Mouse (Mus musculus): Measurements from ENCODE around the gene Scaf11. TPM values are rescaled to one million over a fixed set of nuclear protein-coding genes. Genes with fewer than 3 reads are reported as not detected.

Scaf11 gene
- total RNA-seq, 2 experiments from 2014 or later, result 41.5 to 42.5 TPM

- peak; percentile 30 to 40 for DNase-seq (ENCODE audit: low spot score in 2 of 2)
- intact Hi-C loops (cut with DNase I), result no loop called here
Observed at GRCm38 (mm10) chr15:96408717-96409121, 51.9 kb downstream of the Scaf11 start.

- intact Hi-C loops (cut with DNase I), result no loop called here
- DNase-seq (ENCODE audit: low spot score in 2 of 2), result no peak
Observed at GRCm38 (mm10) chr15:96407151-96407550, 53.5 kb downstream of the Scaf11 start.

DNA sequence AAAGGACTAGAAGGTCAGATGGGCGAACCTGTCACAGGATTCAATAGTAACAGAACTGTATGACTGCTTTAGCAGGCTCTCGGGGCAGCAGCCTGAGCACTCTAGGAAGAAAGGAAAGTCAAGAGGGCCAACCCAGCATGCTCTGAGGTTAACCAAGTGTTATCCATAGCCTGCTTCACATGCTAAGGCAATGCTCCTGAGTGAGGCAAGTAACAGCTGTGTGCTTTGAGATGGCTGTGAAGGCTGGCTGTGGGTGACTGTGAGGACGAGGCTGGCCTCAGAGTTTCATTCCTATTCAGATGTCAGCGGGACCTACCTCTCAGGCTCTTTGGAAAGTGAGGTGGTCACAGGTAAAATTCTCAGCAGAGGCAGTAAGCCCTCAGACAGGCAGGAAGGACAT is 54.4 kb downstream of the Scaf11 start:
- no peak for DNase-seq (ENCODE audit: low spot score in 2 of 2)
- intact Hi-C loops (cut with DNase I), result no loop called here

- intact Hi-C loops (cut with DNase I), result no loop called here
- peak; percentile 34 to 37 for DNase-seq (ENCODE audit: low spot score in 2 of 2)
Observed at GRCm38 (mm10) chr15:96405548-96405947, 55.1 kb downstream of the Scaf11 start.

DNA sequence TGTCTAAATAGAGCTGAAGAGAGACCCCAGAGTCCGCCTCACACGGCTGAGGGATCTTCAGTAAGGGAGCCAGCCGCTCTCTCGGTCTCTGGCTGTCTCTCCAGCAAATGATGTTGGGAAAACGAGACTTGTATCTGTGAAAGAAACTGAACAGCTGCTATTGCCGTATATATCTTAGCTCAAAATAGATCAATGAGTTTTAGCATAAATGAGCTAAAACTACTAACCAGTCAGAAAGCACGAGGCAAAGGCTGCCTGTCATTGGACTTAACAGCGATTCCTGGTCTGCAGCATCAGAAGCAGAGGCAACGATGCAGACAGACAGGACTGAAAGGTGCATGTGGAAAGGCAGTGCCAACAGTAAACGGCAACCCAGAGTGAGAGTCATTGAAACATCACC is 62.3 kb downstream of the Scaf11 start:
- intact Hi-C loops (cut with DNase I), result no loop called here
- DNase-seq (ENCODE audit: low spot score in 2 of 2), result peak; percentile 20 to 47

DNA sequence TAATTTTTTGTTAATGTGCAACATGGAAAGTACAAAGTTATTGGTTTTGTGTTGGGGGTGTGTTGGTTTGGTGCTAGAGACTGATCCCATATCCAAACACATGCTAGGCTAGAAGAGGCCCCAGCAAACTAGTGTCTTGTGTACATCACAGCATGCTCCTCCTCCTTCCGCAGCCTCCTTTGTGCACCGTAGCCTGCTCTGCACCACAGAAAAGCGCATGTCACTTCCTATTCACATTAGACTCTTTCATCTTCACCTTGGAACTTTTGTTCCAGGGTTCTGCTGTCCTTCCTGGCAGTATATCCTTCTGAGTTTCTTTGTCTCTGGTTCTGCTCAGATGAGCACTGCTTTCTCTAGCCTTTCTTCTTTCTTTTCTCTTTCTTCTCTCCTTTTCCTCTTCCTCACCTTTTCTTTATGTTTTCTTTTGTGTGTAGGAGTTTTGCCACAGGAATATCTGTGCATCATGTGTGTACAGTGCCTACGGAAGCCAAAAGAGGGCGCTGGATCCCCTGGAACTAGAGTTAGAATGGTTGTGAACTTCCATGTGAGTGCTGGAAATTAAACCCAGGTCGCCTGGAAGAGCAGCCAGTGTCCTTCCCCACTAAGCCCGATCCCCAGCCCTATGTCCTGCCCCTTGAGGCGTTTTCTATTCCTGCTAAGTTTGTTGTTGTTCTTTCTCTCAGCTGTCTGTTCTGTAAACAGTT is 63.9 kb downstream of the Scaf11 start:
- intact Hi-C loops (cut with DNase I), result no loop called here
- no peak for DNase-seq (ENCODE audit: low spot score in 2 of 2)

DNA sequence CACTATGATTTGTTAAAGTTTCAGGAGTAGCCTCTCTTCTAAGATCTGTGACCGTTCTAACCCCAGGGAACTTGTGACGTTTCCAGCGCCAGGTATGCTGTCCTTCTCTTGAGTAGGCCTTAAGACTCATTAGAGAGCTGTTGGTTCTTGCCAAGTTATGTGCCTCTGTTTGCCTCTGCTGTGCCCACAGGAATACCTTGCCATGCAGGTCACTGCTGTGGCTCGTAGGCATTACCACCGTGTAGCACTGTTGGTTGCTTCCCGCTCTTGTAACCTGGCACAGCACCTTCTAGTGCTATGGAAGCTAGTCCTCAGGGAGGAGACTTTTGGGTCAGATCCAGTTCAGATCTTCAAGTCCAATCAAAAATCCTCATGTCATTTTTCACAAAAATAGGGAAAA is 65.6 kb downstream of the Scaf11 start:
- no peak for DNase-seq (ENCODE audit: low spot score in 2 of 2)
- intact Hi-C loops (cut with DNase I), result no loop called here

DNA sequence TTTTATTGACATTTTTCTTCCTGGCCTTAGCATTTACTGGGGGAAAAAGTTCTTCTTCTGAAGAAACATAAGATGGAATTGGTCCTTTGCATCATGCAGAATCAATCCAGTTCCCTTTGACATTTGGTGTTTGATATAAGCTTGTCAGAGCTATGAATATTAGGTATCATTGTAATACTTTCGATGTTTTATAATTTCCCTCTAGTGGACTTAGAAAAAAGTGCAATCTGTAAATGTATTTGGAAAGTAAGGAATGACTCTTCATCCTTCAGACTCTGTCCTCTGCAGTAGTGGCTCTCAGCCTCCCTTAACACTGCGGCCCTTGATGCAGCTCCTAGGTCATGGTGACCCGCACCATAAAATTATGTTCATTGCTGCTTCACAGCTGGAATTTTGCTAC is 67.8 kb downstream of the Scaf11 start:
- intact Hi-C loops (cut with DNase I), result no loop called here
- no peak for DNase-seq (ENCODE audit: low spot score in 2 of 2)

- DNase-seq (ENCODE audit: low spot score in 2 of 2), result no peak
- intact Hi-C loops (cut with DNase I), result no loop called here
Observed at GRCm38 (mm10) chr15:96388565-96388964, 72.1 kb downstream of the Scaf11 start.

GRCm38 (mm10) chr15:96382223-96382622 is 78.4 kb downstream of the Scaf11 start:
- intact Hi-C loops (cut with DNase I), result no loop called here
- DNase-seq (ENCODE audit: low spot score in 2 of 2), result no peak

DNA sequence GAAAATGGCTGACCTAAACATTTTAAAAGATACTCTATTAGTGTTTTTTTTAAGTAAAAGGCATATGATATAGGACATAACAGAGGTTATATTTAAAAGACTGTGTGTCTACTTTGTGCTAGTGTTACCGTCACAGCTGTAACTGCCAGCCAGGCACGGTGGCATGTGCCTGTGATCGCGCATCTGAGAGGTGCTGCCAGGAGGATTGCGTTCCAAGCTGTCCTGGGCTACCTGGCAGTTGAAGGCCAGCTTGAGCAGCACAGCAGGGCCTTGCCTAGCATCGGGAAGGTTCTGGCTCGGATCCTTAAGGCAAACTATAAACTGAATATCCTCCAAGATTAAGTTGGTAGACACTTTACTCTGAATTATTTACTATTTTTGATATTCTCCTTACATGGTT is 82.9 kb downstream of the Scaf11 start:
- DNase-seq (ENCODE audit: low spot score in 2 of 2), result no peak
- intact Hi-C loops (cut with DNase I), result no loop called here

DNA sequence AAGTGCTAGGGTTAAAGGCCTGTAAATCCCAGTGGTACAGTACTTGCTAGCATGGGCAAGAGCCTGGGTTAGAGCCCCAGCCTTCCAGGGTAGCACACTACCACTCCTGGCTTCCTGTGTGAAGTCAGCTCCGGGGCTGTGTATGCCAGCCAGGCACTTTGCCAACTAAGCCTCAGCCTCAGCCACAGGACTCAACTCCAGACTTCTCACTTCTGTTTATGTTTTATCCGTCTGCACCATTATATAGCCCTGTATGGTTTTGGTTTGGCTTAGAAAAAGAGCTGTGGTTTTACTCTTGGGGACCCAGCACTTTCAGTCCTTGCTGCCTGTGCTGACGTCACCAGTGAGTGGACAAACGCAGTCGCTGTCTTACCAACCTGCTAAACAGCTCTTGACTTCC is 83.4 kb downstream of the Scaf11 start:
- intact Hi-C loops (cut with DNase I), result no loop called here
- DNase-seq (ENCODE audit: low spot score in 2 of 2), result no peak

DNA sequence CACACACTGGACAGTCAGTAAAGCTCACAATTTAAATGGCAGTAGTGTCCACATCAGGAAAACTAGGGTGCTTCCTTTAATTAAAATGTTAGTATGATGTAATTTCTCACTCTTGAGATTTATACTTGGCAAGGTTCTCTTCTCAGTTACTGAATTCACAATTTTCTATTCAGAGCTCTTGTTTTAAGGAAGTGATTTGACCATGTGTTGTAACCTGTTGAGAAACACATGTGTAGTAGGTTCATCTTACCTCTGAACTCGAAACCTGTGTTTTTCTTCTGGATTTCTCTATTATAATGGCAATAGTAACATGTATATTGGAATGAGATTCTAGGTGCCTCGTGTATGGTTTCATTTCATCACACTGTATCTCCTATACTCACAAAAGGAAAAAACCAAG is 84.4 kb downstream of the Scaf11 start:
- intact Hi-C loops (cut with DNase I), result no loop called here
- no peak for DNase-seq (ENCODE audit: low spot score in 2 of 2)

DNA sequence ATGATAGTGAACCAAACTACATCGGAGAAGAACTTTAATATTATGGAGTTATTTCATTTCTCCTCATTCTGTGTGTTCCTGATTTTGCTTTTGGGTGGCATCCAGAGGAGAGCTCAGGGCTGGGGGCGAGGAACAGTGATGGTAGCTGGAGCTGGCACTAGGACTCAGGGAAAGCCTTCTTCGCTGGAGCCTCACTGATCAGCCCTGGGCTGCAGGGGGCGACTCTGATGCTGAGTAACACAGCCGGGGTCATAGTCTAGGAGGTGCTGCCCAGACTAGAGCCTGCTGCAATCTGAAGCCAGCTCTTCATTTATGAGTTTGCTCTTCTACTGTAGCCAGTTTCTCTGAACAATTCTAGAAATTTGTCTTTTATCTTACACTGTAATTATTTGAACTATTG is 87.5 kb downstream of the Scaf11 start:
- DNase-seq (ENCODE audit: low spot score in 2 of 2), result no peak
- intact Hi-C loops (cut with DNase I), result no loop called here

GRCm38 (mm10) chr15:96372628-96373027 is 88.0 kb downstream of the Scaf11 start:
- DNase-seq (ENCODE audit: low spot score in 2 of 2), result no peak
- intact Hi-C loops (cut with DNase I), result no loop called here

DNA sequence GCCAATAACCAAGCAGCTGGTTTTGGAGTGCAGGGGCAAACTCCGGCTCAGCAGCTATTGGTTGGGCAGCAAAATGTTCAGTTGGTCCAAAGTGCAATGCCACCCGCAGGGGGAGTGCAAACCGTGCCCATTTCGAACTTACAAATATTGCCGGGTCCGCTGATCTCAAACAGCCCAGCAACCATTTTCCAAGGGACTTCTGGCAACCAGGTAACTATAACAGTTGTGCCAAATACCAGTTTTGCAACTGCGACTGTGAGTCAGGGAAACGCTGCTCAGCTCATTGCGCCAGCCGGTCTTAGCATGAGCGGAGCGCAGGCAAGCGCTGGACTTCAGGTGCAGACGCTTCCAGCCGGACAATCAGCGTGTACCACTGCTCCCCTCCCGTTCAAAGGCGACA is 89.3 kb downstream of the Scaf11 start:
- intact Hi-C loops (cut with DNase I), result no loop called here

GRCm38 (mm10) chr15:96366176-96366963 is 94.3 kb downstream of the Scaf11 start:
- no peak for DNase-seq (ENCODE audit: low spot score in 2 of 2)
- intact Hi-C loops (cut with DNase I), result no loop called here

More for the DNA sequence above, 89.3 kb downstream of the Scaf11 start:
- DNase-seq (ENCODE audit: low spot score in 2 of 2), result no peak

DNA sequence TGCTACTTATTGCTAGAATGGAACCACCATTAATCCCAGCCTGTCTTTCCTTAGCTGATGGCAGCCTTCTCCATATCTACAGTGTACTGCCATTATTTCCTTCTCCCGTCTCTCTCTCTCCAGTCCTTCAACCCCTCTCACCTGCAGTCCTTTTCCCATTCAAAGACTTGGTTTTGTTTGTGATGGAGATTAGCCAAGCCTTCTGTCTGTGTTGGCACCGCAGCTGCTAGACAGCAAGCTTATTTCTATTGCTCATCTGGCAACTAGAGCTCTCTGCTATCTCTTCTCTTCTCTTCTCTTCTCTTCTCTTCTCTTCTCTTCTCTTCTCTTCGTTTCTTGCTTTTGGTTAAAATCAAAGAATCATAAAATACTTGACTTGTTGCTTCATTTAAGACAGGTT is 95.3 kb downstream of the Scaf11 start:
- DNase-seq (ENCODE audit: low spot score in 2 of 2), result no peak
- intact Hi-C loops (cut with DNase I), result no loop called here

Measured in left cerebral cortex, postnatal 14 days (tissue).